ENCODE assay signal across 9 mouse cellular contexts in genomic region chr5:31452562-31452878, GRCm38 (mm10). TPM values are rescaled to one million over a fixed set of nuclear protein-coding genes. Genes with fewer than 3 reads are reported as not detected.
DNase-seq lines count a peak whose midpoint lies in the region; ATAC-seq and TF ChIP-seq lines count a peak whose summit lies in the region.
"Had no signal": no experiment of that assay in that cellular context is flagged by ENCODE, and none has a peak within 500 bp of the region (broad histone marks: within the 10 kb centered on the region; RNA-seq: fewer than 3 reads in every experiment).

No protein-coding gene starts in this region.

- no peaks in the 10 kb centered on the region for H3K9me3 ChIP-seq in heart, embryonic 13.5 days
- H3K9me3 ChIP-seq in G1E (replicated peaks): no peaks in the 10 kb centered on the region
- H3K9me3 ChIP-seq in hindbrain, embryonic 12.5 days (replicated peaks): no peaks in the 10 kb centered on the region

- WGBS in heart, embryonic 13.5 days: under 1% methylated on average over 11 of the region's 11 CpGs
- under 1% methylated on average over 11 of the region's 11 CpGs for WGBS in hindbrain, embryonic 12.5 days

- intact Hi-C loops in heart, postnatal 14 days (cut with DNase I): loop anchor here (10.0 kb wide), 2 partner anchors 158 to 228 kb away; partner anchors contain the start of genes Fndc4, Gckr, Ift172 and Ppm1g

- peaks cover 14% of the 10 kb centered on the region for H3K4me1 ChIP-seq in heart, embryonic 13.5 days
- peaks cover 22% of the 10 kb centered on the region for H3K4me1 ChIP-seq in G1E (ENCODE audit: insufficient read depth, low read depth, low read length)
- H3K4me1 ChIP-seq in hindbrain, embryonic 12.5 days: peaks cover 14% of the 10 kb centered on the region

- no peak overlapping the region for H3K27ac ChIP-seq in heart, embryonic 13.5 days (replicated peaks)
- no peak overlapping the region; the same call in 1 of the 2 replicates for H3K27ac ChIP-seq in hindbrain, embryonic 12.5 days

- peak overlapping the region; percentile 89 for H3K4me2 ChIP-seq in heart, embryonic 13.5 days
- H3K4me2 ChIP-seq in hindbrain, embryonic 12.5 days (replicated peaks): peak overlapping the region; percentile 86

- no peak; the same call in 1 of the 2 replicates for ATAC-seq in heart, embryonic 13.5 days (ENCODE audit: extremely low read depth, insufficient number of reproducible peaks, low FRiP score, low TSS enrichment)
- ATAC-seq in G1E (ENCODE audit: extremely low read depth, insufficient number of reproducible peaks, low FRiP score, poor library complexity, severe bottlenecking): 0 out of 2 replicates have a peak, but pooled peaks have one; percentile 8
- ATAC-seq in hindbrain, embryonic 12.5 days (ENCODE audit: low FRiP score): peak; percentile 32; the same call in 1 of the 2 replicates
- peak; percentile 37 for ATAC-seq in megakaryocyte-erythroid progenitor cell, adult 5-6 weeks (replicated peaks; ENCODE audit: low FRiP score, low TSS enrichment, poor library complexity, severe bottlenecking)

- H3K4me3 ChIP-seq in heart, embryonic 13.5 days: peak overlapping the region; percentile 54
- peak overlapping the region; percentile 69 for H3K4me3 ChIP-seq in G1E (ENCODE audit: low read depth, low read length)
- H3K4me3 ChIP-seq in hindbrain, embryonic 12.5 days: peak overlapping the region; percentile 47

- DNase-seq in heart, postnatal 14 days: no peak
- no peak for DNase-seq in G1E (ENCODE audit: low spot score)
- DNase-seq in embryo, embryonic 11 days: no peak
- no peak for DNase-seq in frontal cortex, postnatal 14 days (ENCODE audit: low spot score in 2 of 2)
- no peak for DNase-seq in yolk sac, embryonic 10.5 days (ENCODE audit: low spot score)

- peak overlapping the region; percentile 86 for H3K9ac ChIP-seq in heart, embryonic 13.5 days
- peak overlapping the region; percentile 76 for H3K9ac ChIP-seq in hindbrain, embryonic 12.5 days

- no peak for TF ChIP-seq CTCF in G1E (IDR thresholded peaks at IDR 0.05; ENCODE audit: low read depth, low read length)

- no peaks in the 10 kb centered on the region for H3K27me3 ChIP-seq in heart, embryonic 13.5 days (replicated peaks)
- no peaks in the 10 kb centered on the region for H3K27me3 ChIP-seq in G1E (ENCODE audit: insufficient read depth, low read length)
- no peaks in the 10 kb centered on the region for H3K27me3 ChIP-seq in hindbrain, embryonic 12.5 days

- H3K36me3 ChIP-seq in heart, embryonic 13.5 days: no peaks in the 10 kb centered on the region
- peaks cover 11% of the 10 kb centered on the region for H3K36me3 ChIP-seq in G1E (replicated peaks)
- 0 out of 2 replicates have a peak, but pooled peaks cover 3% of the 10 kb centered on the region for H3K36me3 ChIP-seq in hindbrain, embryonic 12.5 days

RNA-seq across cellular contexts. Expression of gene Zfp512, which starts 0.3 kb away (rescaled TPM):
- polyA plus RNA-seq in heart, embryonic 13.5 days (2015; fragmentation: Nextera tagmentation; extraction: Ambion mirVana): 30.6 and 38.2 TPM in 2 replicates
- 10 to 100 TPM; 19.9 to 20.5 TPM for total RNA-seq in heart, postnatal 14 days (2021)
- total RNA-seq in G1E (2014; fragmentation: Nextera tagmentation): 33.9 and 35.9 TPM in 2 replicates
- 40.8 and 58.4 TPM in 2 replicates for total RNA-seq in G1E (2017)
- polyA plus RNA-seq in G1E (2012): 9.0 and 12.4 TPM in 2 replicates
- 97.4 and 101 TPM in 2 replicates for polyA plus RNA-seq in hindbrain, embryonic 12.5 days (2016; fragmentation: Nextera tagmentation; extraction: Ambion mirVana)
- total RNA-seq in megakaryocyte-erythroid progenitor cell, adult 5-6 weeks (2014; fragmentation: Nextera tagmentation): 22.8 and 23.5 TPM in 2 replicates
- total RNA-seq in megakaryocyte-erythroid progenitor cell, adult 5-6 weeks (2017): 28.6 and 54.5 TPM in 2 replicates

RNA-seq across cellular contexts. Expression of gene 4930548H24Rik, which starts 33.0 kb away (rescaled TPM):
- not detected in 2 replicates for polyA plus RNA-seq in heart, embryonic 13.5 days (2015; fragmentation: Nextera tagmentation; extraction: Ambion mirVana)
- under 1 TPM in 1 of 2 experiments, not detected in 1; 0.22 TPM for total RNA-seq in heart, postnatal 14 days (2021)
- 0.34 TPM in 1 of 2 replicates, not detected in the other for total RNA-seq in G1E (2014; fragmentation: Nextera tagmentation)
- total RNA-seq in G1E (2017): 0.29 and 0.55 TPM in 2 replicates
- polyA plus RNA-seq in G1E (2012): not detected in 2 replicates
- polyA plus RNA-seq in hindbrain, embryonic 12.5 days (2016; fragmentation: Nextera tagmentation; extraction: Ambion mirVana): not detected in 2 replicates
- total RNA-seq in megakaryocyte-erythroid progenitor cell, adult 5-6 weeks (2014; fragmentation: Nextera tagmentation): 4.4 TPM in 1 of 2 replicates, not detected in the other
- total RNA-seq in megakaryocyte-erythroid progenitor cell, adult 5-6 weeks (2017): 0.75 TPM in 1 of 2 replicates, not detected in the other
- polyA plus RNA-seq: frontal cortex, adult 2 months had no signal

RNA-seq across cellular contexts. Expression of gene Gpn1, which starts 42.0 kb away (rescaled TPM):
- polyA plus RNA-seq in heart, embryonic 13.5 days (2015; fragmentation: Nextera tagmentation; extraction: Ambion mirVana): 46.7 and 50.3 TPM in 2 replicates
- 10 to 100 TPM; 20.0 to 20.9 TPM for total RNA-seq in heart, postnatal 14 days (2021)
- total RNA-seq in G1E (2014; fragmentation: Nextera tagmentation) (17.3 and 19.6 TPM in 2 replicates), G1E (2017) (33.2 and 34.2 TPM in 2 replicates)
- 34.0 and 35.5 TPM in 2 replicates for polyA plus RNA-seq in G1E (2012)
- 68.5 and 80.6 TPM in 2 replicates for polyA plus RNA-seq in hindbrain, embryonic 12.5 days (2016; fragmentation: Nextera tagmentation; extraction: Ambion mirVana)
- 34.3 and 34.8 TPM in 2 replicates for total RNA-seq in megakaryocyte-erythroid progenitor cell, adult 5-6 weeks (2014; fragmentation: Nextera tagmentation)
- total RNA-seq in megakaryocyte-erythroid progenitor cell, adult 5-6 weeks (2017): 39.7 and 46.9 TPM in 2 replicates
